Mouse (Mus musculus) frontal cortex, postnatal 25 days (tissue): ENCODE results near the gene Tmem274.

Experiments used
- DNase-seq, 2 experiments: peaks; one replicate each; pipeline ENCODE4 v3.0.0; 2022; ENCODE audit warnings: low spot score in 2 of 2

Gene Tmem274

GRCm38 (mm10) chr4:149475096-149475495, 2.1 kb upstream of the Tmem274 start:
- no peak for DNase-seq

GRCm38 (mm10) chr4:149484566-149484965, 7.4 kb downstream of the Tmem274 start:
- no peak for DNase-seq

- DNase-seq: peak; percentile 76 to 86
Measured at GRCm38 (mm10) chr4:149485053-149485824, 8.1 kb downstream of the Tmem274 start, which contains the start of the genes Nmnat1 and Lzic. TSS of gene Nmnat1 (minus strand) at chr4:149485202. TSS of gene Lzic (plus strand) at chr4:149485229.

- DNase-seq: no peak
Measured at GRCm38 (mm10) chr4:149485825-149486206, 8.6 kb downstream of the Tmem274 start.

- DNase-seq: no peak
Measured at GRCm38 (mm10) chr4:149487729-149488128, 10.6 kb downstream of the Tmem274 start.

GRCm38 (mm10) chr4:149489415-149490240, 12.4 kb downstream of the Tmem274 start:
- DNase-seq: no peak

- DNase-seq: no peak
Measured at GRCm38 (mm10) chr4:149491151-149491550, 14.0 kb downstream of the Tmem274 start.

GRCm38 (mm10) chr4:149496612-149497011, 19.4 kb downstream of the Tmem274 start:
- no peak for DNase-seq

- no peak for DNase-seq
Measured at GRCm38 (mm10) chr4:149498901-149499300, 21.7 kb downstream of the Tmem274 start.

- DNase-seq: no peak
Measured at GRCm38 (mm10) chr4:149499790-149500189, 22.6 kb downstream of the Tmem274 start.

- no peak for DNase-seq
Measured at GRCm38 (mm10) chr4:149504363-149504762, 27.2 kb downstream of the Tmem274 start.

GRCm38 (mm10) chr4:149504858-149505257, 27.7 kb downstream of the Tmem274 start:
- no peak for DNase-seq

- no peak for DNase-seq
Measured at GRCm38 (mm10) chr4:149505261-149505967, 28.2 kb downstream of the Tmem274 start.

GRCm38 (mm10) chr4:149506904-149507303, 29.7 kb downstream of the Tmem274 start:
- DNase-seq: no peak

- DNase-seq: no peak
Measured at GRCm38 (mm10) chr4:149511221-149511646, 34.1 kb downstream of the Tmem274 start.

- no peak for DNase-seq
Measured at GRCm38 (mm10) chr4:149512072-149512471, 34.9 kb downstream of the Tmem274 start.

GRCm38 (mm10) chr4:149515706-149516105, 38.5 kb downstream of the Tmem274 start:
- DNase-seq: no peak

- peak; percentile 70 to 90 for DNase-seq
Measured at GRCm38 (mm10) chr4:149517868-149518340, 40.7 kb downstream of the Tmem274 start, which contains the start of gene Ctnnbip1. TSS of gene Ctnnbip1 (plus strand) at chr4:149518236.

GRCm38 (mm10) chr4:149518351-149519220, 41.4 kb downstream of the Tmem274 start:
- no peak for DNase-seq

GRCm38 (mm10) chr4:149521258-149521657, 44.1 kb downstream of the Tmem274 start:
- DNase-seq: no peak

- DNase-seq: no peak
Measured at GRCm38 (mm10) chr4:149523961-149524360, 46.8 kb downstream of the Tmem274 start.
